Mouse (Mus musculus): ENCODE measurements around the gene Shcbp1l.
"Not testable (repeated sequence)": the region's sequence is repeated elsewhere in the genome, so short reads cannot be mapped to it uniquely, and the experiment has no call there.

Gene Shcbp1l

DNA sequence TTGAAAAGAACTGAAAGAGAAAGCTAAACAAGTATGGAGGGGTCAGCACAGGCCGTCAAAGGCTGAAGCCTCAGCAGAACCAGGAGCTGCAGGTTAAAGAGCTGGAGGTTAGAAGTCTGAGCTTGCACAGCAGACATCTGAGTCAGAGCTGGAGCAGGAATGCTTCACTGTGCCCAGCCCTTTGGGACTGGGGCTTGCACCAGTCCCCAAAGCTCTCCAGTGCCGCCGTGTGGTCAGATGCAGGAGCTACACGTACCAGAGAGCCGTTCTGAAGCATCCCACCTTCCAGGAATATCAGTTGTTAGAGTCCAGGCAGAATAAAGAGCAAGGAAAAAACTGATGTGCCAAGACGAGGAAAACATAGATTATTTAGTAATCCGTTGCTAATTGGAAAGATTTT, 23.2 kb upstream of the Shcbp1l start:
- Histone ChIP-seq H3K4me1 (replicated peaks; ENCODE audit: low read depth, low read length) (peaks cover 11% of the 10 kb centered on the region), H3K27me3 (ENCODE audit: insufficient read depth, low read length) (no peaks in the 10 kb centered on the region; the same call in 1 of the 2 replicates), H3K9me3 (ENCODE audit: low read length) (peaks cover 8% of the 10 kb centered on the region), H3K4me3 (replicated peaks; ENCODE audit: low read length) (no peak overlapping the region), H3K36me3 (ENCODE audit: insufficient read depth, low read length) (no peaks in the 10 kb centered on the region)
- peak; percentile 99 for TF ChIP-seq CTCF (conservative IDR thresholded peaks at IDR 0.05; ENCODE audit: low read length)
- TF ChIP-seq NANOG (IDR thresholded peaks at IDR 0.05; ENCODE audit: borderline replicate concordance, low read length) = no peak

DNA sequence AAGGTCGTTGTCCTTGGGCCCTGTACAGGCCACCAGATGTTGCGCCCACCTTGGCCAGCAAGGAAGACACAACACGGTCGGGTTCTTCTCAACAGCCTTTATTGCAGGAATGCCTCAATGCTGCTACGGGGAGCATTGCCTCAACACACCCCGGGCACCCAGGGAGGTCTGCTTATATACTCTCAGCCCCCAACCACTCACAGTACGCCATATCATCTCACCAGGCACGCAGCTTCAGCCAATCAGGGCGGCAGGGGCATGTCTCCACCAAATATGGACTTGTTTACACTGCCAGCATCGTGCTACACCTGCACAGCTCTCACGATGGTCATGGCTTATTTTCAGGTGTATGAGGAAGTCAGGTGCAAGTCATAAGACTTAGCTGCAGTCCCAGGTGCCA, 17.3 kb upstream of the Shcbp1l start:
- peaks cover 14% of the 10 kb centered on the region for H3K4me1 ChIP-seq (replicated peaks; ENCODE audit: low read depth, low read length)
- not testable (repeated sequence) for H3K27me3 ChIP-seq (ENCODE audit: insufficient read depth, low read length); H3K9me3 ChIP-seq (ENCODE audit: low read length); H3K36me3 ChIP-seq (ENCODE audit: insufficient read depth, low read length)
- peak overlapping the region; percentile 47 for H3K4me3 ChIP-seq (replicated peaks; ENCODE audit: low read length)

GRCm38 (mm10) chr1:153408296-153408695, 16.7 kb upstream of the Shcbp1l start:
- H3K36me3 ChIP-seq (ENCODE audit: insufficient read depth, low read length); H3K4me3 ChIP-seq (replicated peaks; ENCODE audit: low read length); H3K27me3 ChIP-seq (ENCODE audit: insufficient read depth, low read length); H3K9me3 ChIP-seq (ENCODE audit: low read length): not testable (repeated sequence)
- peaks cover 14% of the 10 kb centered on the region for H3K4me1 ChIP-seq (replicated peaks; ENCODE audit: low read depth, low read length)

GRCm38 (mm10) chr1:153410915-153411314, 14.0 kb upstream of the Shcbp1l start:
- H3K36me3 ChIP-seq (ENCODE audit: insufficient read depth, low read length); H3K27me3 ChIP-seq (ENCODE audit: insufficient read depth, low read length); H3K4me3 ChIP-seq (replicated peaks; ENCODE audit: low read length); H3K9me3 ChIP-seq (ENCODE audit: low read length): not testable (repeated sequence)
- peaks cover 25% of the 10 kb centered on the region for H3K4me1 ChIP-seq (replicated peaks; ENCODE audit: low read depth, low read length)

GRCm38 (mm10) chr1:153411723-153412122, 13.2 kb upstream of the Shcbp1l start:
- no peaks in the 10 kb centered on the region for H3K36me3 ChIP-seq (ENCODE audit: insufficient read depth, low read length)
- H3K27me3 ChIP-seq (ENCODE audit: insufficient read depth, low read length) = no peaks in the 10 kb centered on the region
- no peaks in the 10 kb centered on the region for H3K9me3 ChIP-seq (ENCODE audit: low read length)
- H3K4me3 ChIP-seq (replicated peaks; ENCODE audit: low read length) = no peak overlapping the region
- TF ChIP-seq CTCF (conservative IDR thresholded peaks at IDR 0.05; ENCODE audit: low read length) = no peak
- TF ChIP-seq NANOG (IDR thresholded peaks at IDR 0.05; ENCODE audit: borderline replicate concordance, low read length) = no peak
- TF ChIP-seq POU5F1 (IDR thresholded peaks at IDR 0.05; ENCODE audit: borderline replicate concordance, low read length) = no peak
- H3K4me1 ChIP-seq (replicated peaks; ENCODE audit: low read depth, low read length) = peaks cover 19% of the 10 kb centered on the region

- H3K27me3 ChIP-seq (ENCODE audit: insufficient read depth, low read length); H3K36me3 ChIP-seq (ENCODE audit: insufficient read depth, low read length); H3K9me3 ChIP-seq (ENCODE audit: low read length): not testable (repeated sequence)
- H3K4me3 ChIP-seq (replicated peaks; ENCODE audit: low read length) = peak overlapping the region; percentile 58; the same call in 1 of the 2 replicates
- peaks cover 14% of the 10 kb centered on the region for H3K4me1 ChIP-seq (replicated peaks; ENCODE audit: low read depth, low read length)
Observed at GRCm38 (mm10) chr1:153412663-153413396, 12.1 kb upstream of the Shcbp1l start.

- not testable (repeated sequence) for H3K36me3 ChIP-seq (ENCODE audit: insufficient read depth, low read length); H3K9me3 ChIP-seq (ENCODE audit: low read length); H3K27me3 ChIP-seq (ENCODE audit: insufficient read depth, low read length)
- Histone ChIP-seq H3K4me3 (replicated peaks; ENCODE audit: low read length) (peak overlapping the region; percentile 58), H3K4me1 (replicated peaks; ENCODE audit: low read depth, low read length) (peaks cover 14% of the 10 kb centered on the region)
Observed at GRCm38 (mm10) chr1:153413397-153414020, 11.5 kb upstream of the Shcbp1l start.

GRCm38 (mm10) chr1:153414114-153414723, 10.7 kb upstream of the Shcbp1l start:
- Histone ChIP-seq H3K4me1 (replicated peaks; ENCODE audit: low read depth, low read length) (peaks cover 14% of the 10 kb centered on the region), H3K4me3 (replicated peaks; ENCODE audit: low read length) (peak overlapping the region; percentile 58)
- not testable (repeated sequence) for H3K27me3 ChIP-seq (ENCODE audit: insufficient read depth, low read length); H3K36me3 ChIP-seq (ENCODE audit: insufficient read depth, low read length); H3K9me3 ChIP-seq (ENCODE audit: low read length)

DNA sequence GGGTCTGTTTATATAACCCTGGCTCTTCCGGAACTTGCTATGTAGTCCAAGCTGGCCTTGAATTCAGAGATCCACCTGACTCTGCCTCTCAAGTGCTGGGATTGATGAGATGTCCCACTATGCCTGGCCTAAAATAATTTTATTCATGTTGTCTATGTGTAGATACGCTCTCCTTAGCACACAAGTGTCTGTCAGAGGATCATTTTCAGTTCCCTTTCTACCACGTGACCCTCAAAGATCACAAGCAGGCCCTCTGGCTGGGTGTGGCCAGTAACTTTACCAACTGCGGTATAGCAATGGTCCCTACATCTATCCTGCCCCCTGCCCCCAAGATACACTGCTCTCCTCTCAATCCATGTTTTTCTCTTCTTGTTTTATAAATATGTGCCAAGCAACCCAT, 10.0 kb upstream of the Shcbp1l start:
- TF ChIP-seq CTCF (conservative IDR thresholded peaks at IDR 0.05; ENCODE audit: low read length) (no peak), POU5F1 (IDR thresholded peaks at IDR 0.05; ENCODE audit: borderline replicate concordance, low read length) (no peak), NANOG (IDR thresholded peaks at IDR 0.05; ENCODE audit: borderline replicate concordance, low read length) (no peak)
- Histone ChIP-seq H3K27me3 (ENCODE audit: insufficient read depth, low read length) (no peaks in the 10 kb centered on the region), H3K9me3 (ENCODE audit: low read length) (no peaks in the 10 kb centered on the region), H3K4me3 (replicated peaks; ENCODE audit: low read length) (no peak overlapping the region), H3K4me1 (replicated peaks; ENCODE audit: low read depth, low read length) (peaks cover 11% of the 10 kb centered on the region), H3K36me3 (ENCODE audit: insufficient read depth, low read length) (no peaks in the 10 kb centered on the region)

GRCm38 (mm10) chr1:153415742-153416141, 9.2 kb upstream of the Shcbp1l start:
- H3K9me3 ChIP-seq (ENCODE audit: low read length); H3K4me3 ChIP-seq (replicated peaks; ENCODE audit: low read length); H3K27me3 ChIP-seq (ENCODE audit: insufficient read depth, low read length); H3K36me3 ChIP-seq (ENCODE audit: insufficient read depth, low read length): not testable (repeated sequence)
- H3K4me1 ChIP-seq (replicated peaks; ENCODE audit: low read depth, low read length) = peaks cover 11% of the 10 kb centered on the region

GRCm38 (mm10) chr1:153416271-153416832, 8.6 kb upstream of the Shcbp1l start:
- H3K9me3 ChIP-seq (ENCODE audit: low read length); H3K36me3 ChIP-seq (ENCODE audit: insufficient read depth, low read length); H3K27me3 ChIP-seq (ENCODE audit: insufficient read depth, low read length); H3K4me3 ChIP-seq (replicated peaks; ENCODE audit: low read length): not testable (repeated sequence)
- H3K4me1 ChIP-seq (replicated peaks; ENCODE audit: low read depth, low read length) = peaks cover 11% of the 10 kb centered on the region

DNA sequence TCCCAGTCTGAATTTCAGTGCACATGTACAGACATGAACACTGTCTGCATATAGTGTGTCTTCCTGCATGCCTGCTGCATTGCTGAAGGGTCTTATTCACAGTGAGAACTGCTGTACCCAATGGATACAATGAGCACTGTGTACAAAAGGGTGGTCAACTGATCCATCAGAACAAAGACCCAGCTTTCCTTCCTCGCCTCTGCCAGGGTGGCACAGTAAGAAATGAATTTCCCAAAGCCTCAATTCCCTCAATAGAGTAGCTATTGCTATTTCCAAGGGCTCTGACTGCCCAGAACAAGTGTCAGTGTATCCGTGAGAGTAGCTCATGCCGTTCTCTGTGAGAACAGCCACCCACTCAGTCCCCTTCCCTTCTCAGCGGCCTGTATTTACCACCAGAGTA, 7.2 kb upstream of the Shcbp1l start:
- not testable (repeated sequence) for H3K9me3 ChIP-seq (ENCODE audit: low read length)

More for the DNA sequence above, 7.2 kb upstream of the Shcbp1l start:
- not testable (repeated sequence) for H3K4me3 ChIP-seq (replicated peaks; ENCODE audit: low read length); H3K27me3 ChIP-seq (ENCODE audit: insufficient read depth, low read length); H3K36me3 ChIP-seq (ENCODE audit: insufficient read depth, low read length)
- peaks cover 11% of the 10 kb centered on the region for H3K4me1 ChIP-seq (replicated peaks; ENCODE audit: low read depth, low read length)

Data from E14TG2a.4 (cell line).